Mouse (Mus musculus) gastrocnemius, adult 18-20 months (tissue): ENCODE measurements around the gene Cdc73. TPM values are rescaled to one million over a fixed set of nuclear protein-coding genes. Genes with fewer than 3 reads are reported as not detected.
"Not testable (repeated sequence)": the region's sequence is repeated elsewhere in the genome, so short reads cannot be mapped to it uniquely, and the experiment has no call there.

Source experiments
- DNase-seq: peaks from one replicate; pipeline ENCODE4 v3.0.0; 2021; ENCODE audit warnings: low spot score
- long read RNA-seq, 2 experiments: library from polyadenylated mRNA; stranded (forward); transcript quantifications; one replicate each; pipeline ENCODE4 v2.0.0; 2021
- total RNA-seq, 2 experiments: library from RNA; stranded (reverse); gene quantifications; 2 replicates each; pipeline ENCODE4 v1.2.3; 2021

Gene Cdc73
- 10 to 100 TPM; 47.1 to 54.6 TPM for total RNA-seq
- long read RNA-seq, experiment 1, full-length matches to known transcripts, result 20 of 29 reads
- long read RNA-seq, experiment 1, partial matches to known transcripts, result 2 of 29 reads
- long read RNA-seq, experiment 1, other reads (novel, unspliced or antisense), result 7 of 29 reads
- long read RNA-seq, experiment 2, full-length matches to known transcripts, result 22 of 30 reads
- long read RNA-seq, experiment 2, partial matches to known transcripts, result 0 of 30 reads
- long read RNA-seq, experiment 2, other reads (novel, unspliced or antisense), result 8 of 30 reads

DNA sequence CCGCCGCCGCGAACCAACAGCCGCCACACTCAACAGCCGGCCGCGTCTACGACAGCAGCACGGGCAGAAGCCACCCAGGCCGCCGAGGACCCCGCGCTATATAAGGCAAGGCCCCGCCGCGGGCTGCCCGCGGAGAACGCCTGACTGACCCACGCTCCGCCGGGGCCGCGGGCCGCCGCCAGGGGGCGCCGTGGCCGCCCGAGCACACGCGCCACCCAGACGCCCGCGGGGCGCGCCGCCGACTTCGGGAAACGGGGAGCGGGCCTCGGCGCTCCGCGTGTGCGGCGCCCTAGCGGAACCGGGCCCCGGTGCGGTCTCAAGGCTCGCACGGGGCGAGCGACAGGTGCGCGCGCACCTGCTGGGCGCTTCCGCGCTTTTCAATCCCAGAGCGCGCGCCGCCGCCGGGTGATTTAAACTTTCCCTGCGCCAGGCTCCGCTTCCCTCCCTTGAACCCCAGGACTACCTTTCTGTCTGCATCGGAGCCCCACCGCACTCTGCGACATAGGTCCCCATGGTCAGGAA, at the start of gene Cdc73:
Gene Cdc73 (minus strand): TSS at position 153 of the 522 bp plus-strand sequence.
- DNase-seq, result peak; percentile 88

GRCm38 (mm10) chr1:143745871-143746270, 43.2 kb upstream of the Cdc73 start:
- DNase-seq, result no peak

DNA sequence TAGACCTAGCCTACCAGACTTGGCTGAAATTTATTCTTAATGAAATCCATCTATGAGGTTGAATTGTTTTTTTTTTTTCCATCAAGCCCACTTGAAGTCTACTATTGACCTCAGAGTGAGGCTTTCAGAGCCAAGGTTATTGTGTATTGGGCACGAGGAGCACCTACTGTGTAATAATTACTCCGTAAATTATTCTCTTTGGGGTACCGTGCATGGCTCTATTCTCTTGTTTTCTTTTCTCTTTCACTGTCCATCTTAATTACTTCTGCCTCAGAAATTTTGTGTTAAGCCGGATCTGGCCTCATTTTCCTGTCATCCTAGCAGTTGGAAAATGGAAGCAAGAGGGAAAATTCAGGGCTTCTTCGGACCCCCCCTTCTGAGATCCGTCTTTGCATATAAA, 39.5 kb upstream of the Cdc73 start:
- DNase-seq, result no peak

- DNase-seq, result no peak
Measured at GRCm38 (mm10) chr1:143741331-143741730, 38.6 kb upstream of the Cdc73 start.

DNA sequence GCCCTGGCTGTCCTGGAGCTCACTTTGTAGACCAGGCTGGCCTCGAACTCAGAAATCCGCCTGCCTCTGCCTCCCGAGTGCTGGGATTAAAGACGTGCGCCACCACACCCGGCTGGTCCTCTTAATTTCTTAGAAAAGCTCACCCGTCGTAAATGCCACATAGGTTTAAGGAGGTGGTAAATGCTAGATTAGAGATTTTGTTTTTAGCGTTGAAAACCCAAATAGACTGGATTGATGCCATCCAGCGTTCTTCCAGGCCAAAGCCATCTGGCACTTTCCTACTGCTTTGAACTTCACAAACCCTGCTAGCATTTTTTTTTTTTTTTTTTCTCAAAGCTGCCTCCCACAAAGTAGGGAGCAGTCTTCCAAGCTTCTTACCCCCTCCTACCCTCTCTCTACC, 37.9 kb upstream of the Cdc73 start:
- DNase-seq, result no peak

- peak; percentile 74 for DNase-seq
Measured at GRCm38 (mm10) chr1:143739361-143740350, 37.0 kb upstream of the Cdc73 start.

- DNase-seq, result no peak
Measured at GRCm38 (mm10) chr1:143738811-143739210, 36.1 kb upstream of the Cdc73 start.

DNA sequence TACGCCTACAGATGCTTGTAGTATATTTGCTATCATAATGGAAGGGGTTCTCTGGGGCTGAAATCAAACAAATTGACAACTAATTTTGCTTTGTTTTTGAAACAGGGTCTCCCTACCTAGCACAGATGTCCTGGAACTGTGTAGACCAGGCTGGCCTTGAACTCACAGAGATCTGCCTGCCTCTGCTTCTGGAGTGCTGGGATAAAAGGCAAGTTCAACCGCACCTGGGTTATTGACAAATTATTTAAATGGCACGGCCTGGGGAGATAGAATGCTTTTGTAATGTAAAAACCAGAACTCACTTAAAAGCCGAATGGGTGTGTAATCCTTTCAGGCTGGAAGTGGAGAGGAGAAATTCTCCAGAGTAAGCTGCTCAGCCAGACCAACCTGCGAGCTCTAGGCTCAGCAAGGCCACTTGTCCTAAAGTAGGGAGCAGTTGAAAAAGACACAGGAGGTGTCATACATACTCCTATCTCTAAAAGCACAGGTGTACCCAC, 31.3 kb upstream of the Cdc73 start:
- DNase-seq, result no peak

GRCm38 (mm10) chr1:143731691-143732090, 29.0 kb upstream of the Cdc73 start:
- no peak for DNase-seq

- DNase-seq, result no peak
Measured at GRCm38 (mm10) chr1:143730899-143731298, 28.2 kb upstream of the Cdc73 start.

GRCm38 (mm10) chr1:143727701-143728445, 25.2 kb upstream of the Cdc73 start:
- DNase-seq, result no peak

GRCm38 (mm10) chr1:143724456-143725064, 21.9 kb upstream of the Cdc73 start:
- DNase-seq, result no peak

- DNase-seq, result not testable (repeated sequence)
Measured at GRCm38 (mm10) chr1:143716038-143716437, 13.3 kb upstream of the Cdc73 start, which contains the start of gene Glrx2. TSS of gene Glrx2 (plus strand) at chr1:143716338.

GRCm38 (mm10) chr1:143710627-143710976, 7.9 kb upstream of the Cdc73 start:
- no peak for DNase-seq

DNA sequence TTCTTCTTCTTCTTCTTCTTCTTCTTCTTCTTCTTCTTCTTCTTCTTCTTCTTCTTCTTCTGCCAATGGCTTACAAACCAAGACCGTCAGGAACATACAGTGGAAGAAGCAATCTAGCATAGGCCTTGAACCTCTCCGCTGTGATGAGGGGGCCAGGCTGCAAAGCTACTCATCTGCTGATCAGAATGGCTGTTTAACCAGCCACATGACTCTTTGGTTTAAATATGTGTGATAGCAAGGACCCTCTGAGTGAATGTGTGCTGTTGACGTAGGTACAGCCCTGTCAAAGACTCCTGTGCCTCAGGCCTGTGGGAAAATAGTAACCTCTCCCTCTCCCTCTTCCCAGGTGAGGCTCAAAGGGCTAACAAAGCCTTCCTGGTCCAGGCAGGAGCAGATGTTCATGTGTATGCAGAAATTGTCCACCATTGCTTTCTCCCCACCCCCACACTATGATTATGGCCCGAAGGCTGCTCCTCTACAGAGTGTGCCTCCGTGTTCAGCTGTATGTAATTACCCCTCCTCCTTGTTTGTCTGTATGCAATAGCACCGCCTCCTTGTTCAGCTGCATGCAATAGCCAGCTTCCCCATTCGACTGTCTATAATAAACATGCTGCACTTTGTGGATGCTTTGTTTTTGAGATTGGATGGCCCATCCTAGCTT, 7.4 kb upstream of the Cdc73 start:
- no peak for DNase-seq

DNA sequence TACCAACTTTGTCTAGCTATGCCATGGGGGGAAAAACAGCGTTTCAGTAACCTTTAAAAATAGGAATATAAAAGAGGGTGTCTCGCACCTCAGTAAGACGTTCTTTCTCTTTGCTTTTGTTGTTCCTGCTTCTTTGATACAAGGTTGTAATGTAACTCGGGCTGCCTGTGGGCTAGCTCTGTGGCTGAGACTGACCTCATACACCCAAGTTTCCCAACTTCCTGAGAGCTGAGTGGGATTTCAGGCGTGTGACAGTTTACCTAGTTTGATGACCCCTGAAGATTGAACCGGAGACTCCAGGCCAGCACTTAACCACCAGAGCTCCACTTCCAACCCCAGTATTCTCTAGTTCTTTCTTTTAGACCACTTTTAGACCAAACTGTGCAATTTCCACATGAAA, 5.7 kb upstream of the Cdc73 start:
- no peak for DNase-seq

- no peak for DNase-seq
Measured at GRCm38 (mm10) chr1:143707006-143707405, 4.3 kb upstream of the Cdc73 start.

GRCm38 (mm10) chr1:143702141-143702740, 452 bp downstream of the Cdc73 start:
- peak; percentile 46 for DNase-seq

GRCm38 (mm10) chr1:143701736-143702135, 957 bp downstream of the Cdc73 start:
- no peak for DNase-seq

DNA sequence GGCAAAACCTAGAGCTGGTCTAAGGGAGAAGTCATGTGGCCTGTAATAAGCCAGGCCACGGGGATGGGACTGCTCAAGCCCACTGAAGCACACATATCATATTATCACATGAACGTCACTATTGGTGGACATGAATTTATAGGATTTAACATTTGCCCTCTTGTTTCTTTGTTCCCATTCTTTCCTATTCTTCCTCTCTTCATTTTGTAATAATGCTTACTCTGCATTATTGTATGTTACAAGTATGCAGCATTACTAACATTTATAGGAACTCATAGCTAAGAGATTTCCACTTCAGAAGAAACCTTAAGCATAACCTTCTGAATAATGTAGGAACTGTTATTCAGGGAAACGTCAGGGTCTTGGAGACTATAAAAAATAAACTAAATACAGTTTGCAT, 17.8 kb downstream of the Cdc73 start:
- no peak for DNase-seq
